Mouse (Mus musculus): ENCODE results near the gene Mindy4b-ps. TPM values are rescaled to one million over a fixed set of nuclear protein-coding genes. Genes with fewer than 3 reads are reported as not detected.

Mindy4b-ps gene
- total and polyA plus RNA-seq, 2 experiments from 2014 or later: 0.09 TPM; not detected in 1

DNA sequence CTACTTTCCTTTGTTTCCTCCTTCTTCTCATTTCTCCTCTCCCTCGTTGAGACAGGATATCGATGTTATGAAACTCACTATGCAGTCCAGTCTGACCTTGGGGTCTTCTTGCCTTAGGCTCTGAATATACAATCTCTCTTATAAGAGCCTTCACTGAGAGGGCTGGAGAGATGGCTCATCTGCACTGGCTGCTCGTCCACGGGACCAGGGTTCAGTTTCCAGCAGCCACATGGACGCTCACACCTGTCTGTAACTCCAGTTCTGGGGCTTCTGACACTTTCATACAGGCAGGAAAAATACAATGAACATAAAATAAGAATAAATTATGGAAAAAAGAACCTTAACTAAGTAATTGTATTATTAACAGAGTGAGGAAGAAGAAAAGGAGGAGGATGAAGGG lies 9.5 kb upstream of the Mindy4b-ps start:
- Histone ChIP-seq H3K36me3 (ENCODE audit: insufficient read depth, low read length) (no peaks in the 10 kb centered on the region), H3K4me2 (ENCODE audit: low read depth, low read length) (no peak overlapping the region), H3K4me3 (ENCODE audit: low read length) (no peak overlapping the region), H3K27ac (no peak overlapping the region), H3K27me3 (ENCODE audit: insufficient read depth, low read length) (no peaks in the 10 kb centered on the region), H3K4me1 (ENCODE audit: insufficient read depth, low read length) (no peaks in the 10 kb centered on the region), H3K9ac (replicated peaks; ENCODE audit: low read length) (no peak overlapping the region), H3K9me3 (ENCODE audit: low read length) (no peaks in the 10 kb centered on the region)
- DNase-seq (ENCODE audit: low spot score) (no peak), ATAC-seq (no peak)
- WGBS: 87% methylated on average over 5 of the region's 5 CpGs
- TF ChIP-seq CTCF (IDR thresholded peaks at IDR 0.05; ENCODE audit: low read depth): no peak

- Histone ChIP-seq H3K4me2 (ENCODE audit: low read depth, low read length) (no peak overlapping the region), H3K27ac (no peak overlapping the region), H3K27me3 (ENCODE audit: insufficient read depth, low read length) (no peaks in the 10 kb centered on the region), H3K9ac (replicated peaks; ENCODE audit: low read length) (no peak overlapping the region), H3K4me3 (ENCODE audit: low read length) (no peak overlapping the region), H3K4me1 (ENCODE audit: insufficient read depth, low read length) (no peaks in the 10 kb centered on the region), H3K9me3 (ENCODE audit: low read length) (no peaks in the 10 kb centered on the region), H3K36me3 (ENCODE audit: insufficient read depth, low read length) (no peaks in the 10 kb centered on the region)
- 91% methylated on average over 1 of the region's 1 CpGs for WGBS
- no peak for TF ChIP-seq CTCF (IDR thresholded peaks at IDR 0.05; ENCODE audit: low read depth)
- DNase-seq (ENCODE audit: low spot score) (no peak), ATAC-seq (no peak)
These were observed 7.8 kb upstream of the Mindy4b-ps start for GRCm38 (mm10) chr3:58829926-58830325.

DNA sequence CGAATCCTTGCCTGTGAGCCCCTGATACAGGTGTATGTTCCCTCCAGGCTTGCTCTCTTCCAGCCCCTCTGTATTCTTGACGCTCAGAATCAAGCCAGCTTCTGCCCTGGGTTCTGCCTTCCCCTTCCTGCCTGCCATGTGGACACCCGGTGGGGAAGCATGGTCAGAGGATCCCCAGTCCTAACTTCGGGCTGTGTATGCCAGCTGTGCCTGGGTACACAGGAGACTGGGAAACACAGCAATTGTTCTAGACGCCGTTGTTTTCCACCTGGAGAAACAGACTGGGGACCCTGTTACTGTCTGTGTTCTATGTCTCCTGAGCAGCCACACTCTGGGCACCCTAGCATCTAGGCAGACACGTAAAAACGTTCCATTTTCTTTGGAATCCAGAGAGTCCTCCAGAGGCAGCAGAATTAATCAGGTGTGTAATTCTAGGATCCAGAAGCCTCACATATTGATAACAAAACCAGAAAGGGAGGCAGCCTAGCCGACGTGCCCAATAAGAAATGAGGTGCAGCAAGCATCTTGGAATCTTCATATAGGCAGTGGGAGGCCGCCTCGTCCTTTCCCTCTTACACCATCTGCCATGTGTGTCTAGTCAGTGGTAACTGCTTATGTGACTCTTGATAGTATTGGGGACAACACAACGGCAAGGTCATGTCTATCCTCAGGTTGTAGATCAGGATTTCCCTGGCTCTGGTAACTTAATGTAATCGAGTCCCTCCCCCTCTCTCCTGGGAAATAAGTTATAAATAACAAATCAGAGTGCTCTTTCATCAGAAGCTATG lies 6.4 kb upstream of the Mindy4b-ps start:
- H3K27ac ChIP-seq: no peak overlapping the region
- H3K9ac ChIP-seq (replicated peaks; ENCODE audit: low read length): no peak overlapping the region
- WGBS: 61% methylated on average over 14 of the region's 14 CpGs
- no peak for DNase-seq (ENCODE audit: low spot score)
- H3K36me3 ChIP-seq (ENCODE audit: insufficient read depth, low read length): no peaks in the 10 kb centered on the region
- H3K4me1 ChIP-seq (ENCODE audit: insufficient read depth, low read length): no peaks in the 10 kb centered on the region
- no peaks in the 10 kb centered on the region for H3K9me3 ChIP-seq (ENCODE audit: low read length)
- no peaks in the 10 kb centered on the region for H3K27me3 ChIP-seq (ENCODE audit: insufficient read depth, low read length)
- no peak for ATAC-seq
- no peak overlapping the region for H3K4me2 ChIP-seq (ENCODE audit: low read depth, low read length)
- TF ChIP-seq CTCF (IDR thresholded peaks at IDR 0.05; ENCODE audit: low read depth): no peak
- no peak overlapping the region for H3K4me3 ChIP-seq (ENCODE audit: low read length)

DNA sequence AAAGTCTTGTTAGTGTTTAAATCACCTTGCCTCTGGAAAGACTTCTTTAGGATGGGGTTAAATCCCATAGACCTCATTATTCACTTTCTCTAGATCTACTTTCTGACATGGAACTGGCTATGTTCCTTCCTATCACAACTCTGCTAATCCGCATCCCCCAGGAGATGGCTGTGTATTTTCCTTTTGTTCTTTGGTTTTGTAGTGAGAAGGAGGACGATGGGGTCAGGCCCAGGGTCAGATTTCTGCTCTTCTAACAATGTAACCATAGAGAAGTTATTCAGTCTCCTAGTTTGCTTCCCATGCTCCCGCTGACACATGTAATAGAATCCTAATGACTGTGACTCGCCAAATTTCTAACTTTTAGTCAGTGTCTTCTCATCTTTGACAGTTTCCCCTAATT lies 4.2 kb upstream of the Mindy4b-ps start:
- TF ChIP-seq CTCF (IDR thresholded peaks at IDR 0.05; ENCODE audit: low read depth): no peak
- Histone ChIP-seq H3K4me2 (ENCODE audit: low read depth, low read length) (no peak overlapping the region), H3K36me3 (ENCODE audit: insufficient read depth, low read length) (no peaks in the 10 kb centered on the region), H3K27me3 (ENCODE audit: insufficient read depth, low read length) (no peaks in the 10 kb centered on the region), H3K9me3 (ENCODE audit: low read length) (no peaks in the 10 kb centered on the region), H3K4me1 (ENCODE audit: insufficient read depth, low read length) (no peaks in the 10 kb centered on the region), H3K4me3 (ENCODE audit: low read length) (no peak overlapping the region), H3K27ac (no peak overlapping the region), H3K9ac (replicated peaks; ENCODE audit: low read length) (no peak overlapping the region)
- 16% methylated on average over 4 of the region's 4 CpGs for WGBS
- DNase-seq (ENCODE audit: low spot score): peak; percentile 63
- ATAC-seq: peak; percentile 85

DNA sequence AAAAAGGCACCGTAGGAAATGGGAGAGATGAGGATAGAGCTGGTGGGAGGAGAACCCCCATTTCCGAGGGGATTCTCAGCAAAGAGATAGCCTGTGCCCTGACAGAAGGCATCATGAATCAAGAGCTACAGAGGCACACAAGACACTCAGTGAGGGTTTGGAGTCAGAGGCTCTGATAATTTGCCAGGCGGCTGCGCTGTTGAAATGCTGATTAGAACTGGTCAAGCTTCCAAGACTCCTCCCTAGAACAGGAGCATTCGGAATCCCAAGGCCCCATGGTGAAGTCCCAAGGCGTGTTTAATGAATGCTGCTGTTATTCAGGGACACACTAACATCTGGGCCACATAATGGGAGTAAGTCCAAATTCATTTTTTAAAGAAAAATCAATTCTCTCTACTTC lies 4.8 kb downstream of the Mindy4b-ps start:
- Histone ChIP-seq H3K27me3 (ENCODE audit: insufficient read depth, low read length) (no peaks in the 10 kb centered on the region), H3K36me3 (ENCODE audit: insufficient read depth, low read length) (no peaks in the 10 kb centered on the region), H3K4me2 (ENCODE audit: low read depth, low read length) (no peak overlapping the region), H3K4me1 (ENCODE audit: insufficient read depth, low read length) (no peaks in the 10 kb centered on the region), H3K9me3 (ENCODE audit: low read length) (no peaks in the 10 kb centered on the region), H3K4me3 (ENCODE audit: low read length) (no peak overlapping the region), H3K27ac (no peak overlapping the region), H3K9ac (replicated peaks; ENCODE audit: low read length) (no peak overlapping the region)
- 21% methylated on average over 6 of the region's 6 CpGs for WGBS
- DNase-seq (ENCODE audit: low spot score) (peak; percentile 53), ATAC-seq (0 out of 2 replicates have a peak, but pooled peaks have one; percentile 15)
- TF ChIP-seq CTCF (IDR thresholded peaks at IDR 0.05; ENCODE audit: low read depth): no peak

GRCm38 (mm10) chr3:58814191-58814590 lies 7.9 kb downstream of the Mindy4b-ps start:
- no peak overlapping the region for H3K27ac ChIP-seq
- no peak for TF ChIP-seq CTCF (IDR thresholded peaks at IDR 0.05; ENCODE audit: low read depth)
- ATAC-seq: no peak
- H3K4me2 ChIP-seq (ENCODE audit: low read depth, low read length): no peak overlapping the region
- H3K4me3 ChIP-seq (ENCODE audit: low read length): no peak overlapping the region
- WGBS: 54% methylated on average over 3 of the region's 3 CpGs
- H3K9me3 ChIP-seq (ENCODE audit: low read length): no peaks in the 10 kb centered on the region
- no peaks in the 10 kb centered on the region for H3K27me3 ChIP-seq (ENCODE audit: insufficient read depth, low read length)
- DNase-seq (ENCODE audit: low spot score): peak; percentile 38
- no peak overlapping the region for H3K9ac ChIP-seq (replicated peaks; ENCODE audit: low read length)
- no peaks in the 10 kb centered on the region for H3K36me3 ChIP-seq (ENCODE audit: insufficient read depth, low read length)
- H3K4me1 ChIP-seq (ENCODE audit: insufficient read depth, low read length): no peaks in the 10 kb centered on the region

- H3K9me3 ChIP-seq (ENCODE audit: low read length): no peaks in the 10 kb centered on the region
- no peaks in the 10 kb centered on the region for H3K36me3 ChIP-seq (ENCODE audit: insufficient read depth, low read length)
- WGBS: 65% methylated on average over 11 of the region's 11 CpGs
- H3K27ac ChIP-seq: no peak overlapping the region
- no peak for TF ChIP-seq CTCF (IDR thresholded peaks at IDR 0.05; ENCODE audit: low read depth)
- no peak for ATAC-seq
- H3K27me3 ChIP-seq (ENCODE audit: insufficient read depth, low read length): no peaks in the 10 kb centered on the region
- no peaks in the 10 kb centered on the region for H3K4me1 ChIP-seq (ENCODE audit: insufficient read depth, low read length)
- H3K4me3 ChIP-seq (ENCODE audit: low read length): no peak overlapping the region
- H3K4me2 ChIP-seq (ENCODE audit: low read depth, low read length): no peak overlapping the region
- no peak for DNase-seq (ENCODE audit: low spot score)
- no peak overlapping the region for H3K9ac ChIP-seq (replicated peaks; ENCODE audit: low read length)
These were observed 11.8 kb downstream of the Mindy4b-ps start for GRCm38 (mm10) chr3:58810353-58810752.
